Mouse (Mus musculus) midbrain, embryonic 14.5 days (tissue): ENCODE results near the gene Selenov. TPM values are rescaled to one million over a fixed set of nuclear protein-coding genes. Genes with fewer than 3 reads are reported as not detected.
"Not testable (repeated sequence)": the region's sequence is repeated elsewhere in the genome, so short reads cannot be mapped to it uniquely, and the experiment has no call there.

Experiments
- ATAC-seq: fragments of 200-750 bp; cut with Nextera tagmentation; 2 replicates; pipeline ENCODE4 v1.8.0; 2017; ENCODE audit warnings: moderate number of reproducible peaks, moderate library complexity; ENCODE audit not compliant: low FRiP score, low TSS enrichment
- DNase-seq: peaks from one replicate; pipeline ENCODE4 v3.0.0-alpha.2; 2015
- H3K27ac ChIP-seq: fragments of 300-500 bp; sonication (generic); replicated peaks from 2 replicates; pipeline ENCODE4 v1.5.1; 2014; ENCODE audit warnings: mild to moderate bottlenecking, low read depth, low read length, moderate library complexity
- H3K27me3 ChIP-seq: fragments of 300-500 bp; sonication (generic); 2 replicates; pipeline ENCODE4 v1.6.1; 2014; ENCODE audit warnings: low read length, control low read depth, mixed read lengths; ENCODE audit not compliant: control insufficient read depth, insufficient read depth
- H3K36me3 ChIP-seq: fragments of 300-500 bp; sonication (generic); 2 replicates; pipeline ENCODE4 v1.6.1; 2014; ENCODE audit warnings: low read length, control low read depth; ENCODE audit not compliant: control insufficient read depth, insufficient read depth
- H3K4me1 ChIP-seq: fragments of 300-500 bp; sonication (generic); 2 replicates; pipeline ENCODE4 v1.6.1; 2014; ENCODE audit warnings: mild to moderate bottlenecking, antibody characterized with exemption, low read length, control low read depth; ENCODE audit not compliant: control insufficient read depth, insufficient read depth
- H3K4me2 ChIP-seq: fragments of 300-500 bp; sonication (generic); 2 replicates; pipeline ENCODE4 v1.6.1; 2014; ENCODE audit warnings: mild to moderate bottlenecking, low read length, moderate library complexity
- H3K4me3 ChIP-seq: fragments of 300-500 bp; sonication (generic); replicated peaks from 2 replicates; pipeline ENCODE4 v1.5.1; 2014; ENCODE audit warnings: low read depth, low read length
- H3K9ac ChIP-seq: fragments of 300-500 bp; sonication (generic); replicated peaks from 2 replicates; pipeline ENCODE4 v1.6.1; 2014; ENCODE audit warnings: mild to moderate bottlenecking, low read length, moderate library complexity
- H3K9me3 ChIP-seq: fragments of 300-500 bp; sonication (generic); 2 replicates; pipeline ENCODE4 v1.6.1; 2016; ENCODE audit warnings: low read length, control low read depth, mixed read lengths; ENCODE audit not compliant: control insufficient read depth
- WGBS: fragments of 180-500 bp; shearing (Covaris S2); extraction: QIAGEN DNeasy Blood & Tissue Kit; methylation state at CpG from one replicate; pipeline ENCODE4 v1.1.7; 2014; 5-methylcytosine and 5-hydroxymethylcytosine counted together
- polyA plus RNA-seq: library from polyadenylated mRNA; unstranded; fragments of >200 nt; fragmentation: Nextera tagmentation; extraction: Ambion mirVana; gene quantifications from 2 replicates; pipeline ENCODE4 v1.2.1, GENCODE M21; 2014

Gene Selenov
- polyA plus RNA-seq, 1 experiment from 2014 or later: 0.28 TPM

- 50% methylated on average over 5 of the region's 5 CpGs for WGBS
- Histone ChIP-seq H3K27ac (no peak overlapping the region), H3K4me2 (no peak overlapping the region), H3K4me3 (no peak overlapping the region), H3K27me3 (no peaks in the 10 kb centered on the region), H3K9me3 (no peaks in the 10 kb centered on the region), H3K4me1 (no peaks in the 10 kb centered on the region), H3K9ac (no peak overlapping the region), H3K36me3 (no peaks in the 10 kb centered on the region)
- no peak for DNase-seq
- no peak for ATAC-seq
These were observed 28.1 kb downstream of the Selenov start for GRCm38 (mm10) chr7:28262861-28263260.

GRCm38 (mm10) chr7:28255476-28255875 lies 35.5 kb downstream of the Selenov start:
- no peaks in the 10 kb centered on the region for H3K36me3 ChIP-seq
- no peak overlapping the region for H3K27ac ChIP-seq
- 0 out of 2 replicates have a peak, but pooled peaks cover 4% of the 10 kb centered on the region for H3K9me3 ChIP-seq
- H3K4me2 ChIP-seq: no peak overlapping the region
- DNase-seq: no peak
- H3K9ac ChIP-seq: no peak overlapping the region
- H3K4me1 ChIP-seq: no peaks in the 10 kb centered on the region
- WGBS: 84% methylated on average over 6 of the region's 6 CpGs
- no peaks in the 10 kb centered on the region for H3K27me3 ChIP-seq
- H3K4me3 ChIP-seq: no peak overlapping the region
- no peak for ATAC-seq

- Histone ChIP-seq H3K27ac (no peak overlapping the region), H3K9ac (no peak overlapping the region), H3K9me3 (0 out of 2 replicates have a peak, but pooled peaks cover 4% of the 10 kb centered on the region), H3K4me3 (no peak overlapping the region), H3K27me3 (no peaks in the 10 kb centered on the region), H3K4me1 (no peaks in the 10 kb centered on the region), H3K4me2 (no peak overlapping the region), H3K36me3 (no peaks in the 10 kb centered on the region)
- ATAC-seq (no peak), DNase-seq (no peak)
- WGBS: 94% methylated on average over 6 of the region's 6 CpGs
These were observed 36.4 kb downstream of the Selenov start for GRCm38 (mm10) chr7:28254591-28254990.

- Histone ChIP-seq H3K4me2 (no peak overlapping the region), H3K4me3 (no peak overlapping the region), H3K27ac (no peak overlapping the region), H3K9me3 (0 out of 2 replicates have a peak, but pooled peaks cover 4% of the 10 kb centered on the region), H3K27me3 (no peaks in the 10 kb centered on the region), H3K9ac (no peak overlapping the region), H3K4me1 (no peaks in the 10 kb centered on the region), H3K36me3 (no peaks in the 10 kb centered on the region)
- WGBS: 89% methylated on average over 17 of the region's 17 CpGs
- ATAC-seq (no peak), DNase-seq (no peak)
These were observed 39.0 kb downstream of the Selenov start for GRCm38 (mm10) chr7:28251976-28252375.

- Histone ChIP-seq H3K9me3 (no peaks in the 10 kb centered on the region), H3K4me3 (no peak overlapping the region), H3K9ac (no peak overlapping the region), H3K4me1 (no peaks in the 10 kb centered on the region), H3K27me3 (no peaks in the 10 kb centered on the region), H3K4me2 (no peak overlapping the region), H3K27ac (no peak overlapping the region), H3K36me3 (no peaks in the 10 kb centered on the region)
- DNase-seq (no peak), ATAC-seq (no peak)
- WGBS: 94% methylated on average over 3 of the region's 3 CpGs
These were observed 42.0 kb downstream of the Selenov start for GRCm38 (mm10) chr7:28248957-28249356.

GRCm38 (mm10) chr7:28243943-28244342 lies 47.0 kb downstream of the Selenov start:
- not testable (repeated sequence) for H3K27ac ChIP-seq, ATAC-seq, H3K9me3 ChIP-seq, H3K27me3 ChIP-seq, DNase-seq, H3K4me2 ChIP-seq, H3K36me3 ChIP-seq, H3K4me1 ChIP-seq, H3K4me3 ChIP-seq, H3K9ac ChIP-seq
- WGBS: 67% methylated on average over 2 of the region's 2 CpGs

Other genes with a start within 250 kb of the Selenov start
- gene Psmc4, start 241.1 kb downstream of the Selenov start, polyA plus RNA-seq: 275 and 305 TPM in 2 replicates
- gene Fcgbp, start 219.9 kb downstream of the Selenov start, polyA plus RNA-seq: 0.08 and 0.25 TPM in 2 replicates
- gene 9530053A07Rik, start 161.7 kb downstream of the Selenov start, polyA plus RNA-seq: 0.04 TPM in 2 replicates
- gene Fbl, start 121.5 kb downstream of the Selenov start, polyA plus RNA-seq: 26.2 and 36.4 TPM in 2 replicates
- 13.7 and 17.3 TPM in 2 replicates for gene Dyrk1b, start 111.7 kb downstream of the Selenov start, polyA plus RNA-seq
- gene Eid2, start 23.3 kb downstream of the Selenov start, polyA plus RNA-seq: 6.8 and 14.7 TPM in 2 replicates
- 40.2 TPM in 2 replicates for gene Eid2b, start 13.4 kb downstream of the Selenov start, polyA plus RNA-seq
- gene Dll3, start 11.1 kb upstream of the Selenov start, polyA plus RNA-seq: 24.1 and 32.2 TPM in 2 replicates
- gene Timm50, start 20.9 kb upstream of the Selenov start, polyA plus RNA-seq: 136 and 138 TPM in 2 replicates
- 62.6 and 80.6 TPM in 2 replicates for gene Supt5, start 47.6 kb upstream of the Selenov start, polyA plus RNA-seq
- 580 and 617 TPM in 2 replicates for gene Rps16, start 59.5 kb upstream of the Selenov start, polyA plus RNA-seq
- gene Plekhg2, start 81.4 kb upstream of the Selenov start, polyA plus RNA-seq: 17.7 and 22.9 TPM in 2 replicates
- gene Zfp36, start 89.1 kb upstream of the Selenov start, polyA plus RNA-seq: 1.8 and 3.4 TPM in 2 replicates
- gene Med29, start 101.5 kb upstream of the Selenov start, polyA plus RNA-seq: 38.3 and 47.9 TPM in 2 replicates
- 78.0 and 81.9 TPM in 2 replicates for gene Paf1, start 101.8 kb upstream of the Selenov start, polyA plus RNA-seq
- 1.7 and 5.1 TPM in 2 replicates for gene Gmfg, start 146.3 kb upstream of the Selenov start, polyA plus RNA-seq
- gene Lrfn1, start 160.8 kb upstream of the Selenov start, polyA plus RNA-seq: 18.3 and 19.9 TPM in 2 replicates
- gene Ifnl2, start 219.3 kb upstream of the Selenov start, polyA plus RNA-seq: not detected in 2 replicates
- gene Ifnl3, start 231.7 kb upstream of the Selenov start, polyA plus RNA-seq: not detected in 2 replicates
- gene Sycn, start 249.7 kb upstream of the Selenov start, polyA plus RNA-seq: not detected in 2 replicates